Mouse (Mus musculus) kidney, adult 2 months (tissue): ENCODE data around the gene Gm14326. TPM values are rescaled to one million over a fixed set of nuclear protein-coding genes. Genes with fewer than 3 reads are reported as not detected.
"Not testable (repeated sequence)": the region's sequence is repeated elsewhere in the genome, so short reads cannot be mapped to it uniquely, and the experiment has no call there.

Experiments
- DNase-seq: peaks from one replicate; pipeline ENCODE4 v3.0.0; 2021
- H3K27ac ChIP-seq: fragments of 200-500 bp; 2 replicates; pipeline ENCODE4 v1.5.1; 2012; ENCODE audit warnings: low read depth, low read length, control low read depth, inconsistent platforms; ENCODE audit not compliant: insufficient read depth
- H3K27me3 ChIP-seq: fragments of 200-500 bp; replicated peaks from 2 replicates; pipeline ENCODE4 v1.6.1; 2012; ENCODE audit warnings: mild to moderate bottlenecking, moderate library complexity, low read length, inconsistent platforms; ENCODE audit not compliant: control insufficient read depth, insufficient read depth
- H3K36me3 ChIP-seq: fragments of 200-500 bp; 2 replicates; pipeline ENCODE4 v1.6.1; 2012; ENCODE audit warnings: mild to moderate bottlenecking, moderate library complexity, low read length, inconsistent platforms; ENCODE audit not compliant: control insufficient read depth, insufficient read depth
- H3K4me1 ChIP-seq: fragments of 200-500 bp; 2 replicates; pipeline ENCODE4 v1.6.1; 2011; ENCODE audit warnings: low read length; ENCODE audit not compliant: control insufficient read depth, insufficient read depth
- H3K4me3 ChIP-seq: fragments of 200-500 bp; 2 replicates; pipeline ENCODE4 v1.5.1; 2011; ENCODE audit warnings: mild to moderate bottlenecking, low read depth, low read length, control low read depth; ENCODE audit not compliant: insufficient read depth
- WGBS: fragments of 180-500 bp; shearing (Covaris S2); methylation state at CpG from one replicate; pipeline ENCODE4 v1.1.7; 2018; 5-methylcytosine and 5-hydroxymethylcytosine counted together
- polyA plus RNA-seq: library from polyadenylated mRNA; depleted of rRNA; stranded (reverse); fragments of >200 nt; gene quantifications from 2 replicates; pipeline ENCODE4 v1.2.3, GENCODE M21; 2012; rRNA removed

Gm14326 gene
- 2.9 and 3.8 TPM in 2 replicates for polyA plus RNA-seq

DNA sequence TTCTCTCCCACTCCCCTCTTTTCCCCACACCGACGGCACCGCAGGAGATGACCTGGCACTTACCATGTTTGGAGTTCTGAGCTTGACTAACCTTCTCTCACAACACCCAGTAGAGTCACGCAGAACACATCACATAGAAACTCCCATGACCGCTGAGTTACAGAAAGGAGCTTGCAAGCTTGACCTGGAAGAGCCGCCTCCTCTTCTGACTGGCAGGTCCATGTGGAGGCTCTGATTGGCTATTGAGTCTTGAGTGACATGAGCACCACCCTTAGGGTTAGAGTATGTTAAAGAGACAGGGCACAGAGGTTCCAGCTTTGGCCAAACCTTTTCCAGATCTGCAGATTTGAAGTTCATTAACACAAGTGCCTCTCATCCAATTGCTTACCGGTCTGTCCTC, at the start of gene Gm14326:
Gene Gm14326 (minus strand): TSS at position 153 of the 400 bp plus-strand sequence.
- not testable (repeated sequence) for H3K27me3 ChIP-seq, H3K4me1 ChIP-seq, H3K36me3 ChIP-seq, H3K27ac ChIP-seq
- peak within 1 kb of the TSS; percentile 82 for H3K4me3 ChIP-seq
- peak; percentile 96 for DNase-seq
- 0% methylated on average over 7 of the region's 7 CpGs for WGBS

DNA sequence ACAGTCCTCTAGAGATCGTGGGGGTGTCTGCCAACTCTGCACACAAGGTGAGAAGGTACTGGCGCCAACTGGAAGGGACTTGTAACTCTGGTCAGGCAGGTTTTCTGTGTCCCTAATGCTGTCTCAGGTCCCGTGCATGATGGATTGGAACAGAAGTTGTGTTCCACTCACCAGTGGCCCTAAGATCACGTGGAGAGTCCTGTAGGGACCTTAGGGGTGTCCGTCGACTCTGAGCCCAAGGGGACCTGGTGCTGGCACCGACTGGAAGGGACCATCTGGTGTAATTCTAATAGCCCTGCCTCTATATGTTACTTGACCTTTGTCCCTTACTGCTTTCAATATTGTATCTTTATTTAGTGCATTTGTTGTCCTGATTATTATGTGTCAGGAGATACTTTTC, 17.7 kb upstream of the Gm14326 start:
- H3K27ac ChIP-seq, H3K4me1 ChIP-seq, H3K27me3 ChIP-seq, H3K36me3 ChIP-seq, DNase-seq, H3K4me3 ChIP-seq: not testable (repeated sequence)
- WGBS = 73% methylated on average over 7 of the region's 7 CpGs

DNA sequence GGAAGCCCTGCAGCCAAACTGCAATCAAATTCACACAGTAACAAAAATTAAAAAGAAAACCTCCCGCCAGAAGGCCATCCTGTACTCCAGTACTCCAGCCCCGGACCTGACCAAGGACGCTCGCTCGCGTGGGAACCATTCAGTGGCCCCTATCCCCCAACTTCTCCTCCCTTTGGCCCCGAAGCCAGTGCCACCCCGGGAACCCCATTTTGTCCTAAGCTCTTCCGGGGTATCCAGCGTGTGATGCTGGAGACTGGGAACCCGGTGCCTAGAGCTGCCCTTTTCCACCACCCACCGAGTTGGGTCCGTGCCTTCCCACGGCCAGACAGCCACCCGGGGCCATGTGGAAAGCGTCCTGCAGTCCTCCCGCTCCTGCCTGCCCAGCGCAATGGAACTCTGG, 363 bp downstream of the Gm14326 start:
- H3K27ac ChIP-seq, H3K27me3 ChIP-seq, H3K36me3 ChIP-seq, H3K4me1 ChIP-seq: not testable (repeated sequence)
- peak; percentile 32 for DNase-seq
- WGBS = under 1% methylated on average over 18 of the region's 18 CpGs
- peak overlapping the region; percentile 82 for H3K4me3 ChIP-seq

DNA sequence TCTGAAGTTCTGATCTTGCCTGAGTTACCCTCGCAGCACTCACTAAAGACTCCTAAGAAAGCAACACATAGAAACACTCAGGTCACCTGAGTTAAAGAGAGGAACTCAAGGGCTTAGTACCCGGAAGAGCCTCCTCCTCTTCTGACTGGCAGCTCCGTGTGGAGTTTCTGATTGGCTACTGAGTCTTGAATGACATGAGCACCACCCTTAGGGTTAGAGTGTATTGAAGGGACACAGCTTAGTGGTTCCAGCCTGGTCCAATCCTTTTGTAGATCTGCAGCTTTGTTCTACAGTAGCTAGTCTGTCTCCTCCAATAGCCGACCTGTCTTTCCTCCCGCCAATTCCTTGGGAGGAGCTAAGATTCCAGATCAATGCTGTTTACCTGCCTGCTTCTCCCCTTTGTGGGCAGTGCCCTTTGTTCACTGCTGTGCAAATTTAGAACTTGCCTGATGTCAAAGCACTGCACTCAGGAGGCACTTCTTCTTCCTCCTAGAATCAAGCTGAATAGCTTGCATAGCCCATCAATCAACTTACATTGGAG, 31.5 kb downstream of the Gm14326 start, which contains the start of gene Zfp972:
Gene Zfp972 (minus strand): TSS at position 51 of the 541 bp plus-strand sequence.
- not testable (repeated sequence) for DNase-seq, H3K4me1 ChIP-seq, H3K27ac ChIP-seq, H3K36me3 ChIP-seq, H3K27me3 ChIP-seq, H3K4me3 ChIP-seq
- 53% methylated on average over 4 of the region's 5 CpGs for WGBS

DNA sequence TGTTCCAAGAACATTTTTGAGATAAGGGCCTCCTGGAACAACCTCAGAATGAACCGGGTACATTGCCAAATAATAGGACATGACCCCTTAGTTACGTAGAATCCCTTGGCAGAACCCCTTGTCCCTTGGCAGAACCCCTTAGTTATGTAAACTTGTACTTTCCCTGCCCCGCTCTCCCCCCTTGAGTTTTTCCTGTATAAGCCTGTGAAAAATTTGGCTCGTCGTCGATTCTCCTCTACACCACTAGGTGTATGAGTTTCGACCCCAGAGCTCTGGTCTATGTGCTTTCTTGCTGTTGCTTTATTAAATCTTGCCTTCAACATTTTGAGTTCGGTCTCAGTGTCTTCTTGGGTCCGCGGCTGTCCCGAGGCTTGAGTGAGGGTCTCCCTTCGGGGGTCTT, 53.8 kb downstream of the Gm14326 start:
- H3K27me3 ChIP-seq, H3K27ac ChIP-seq, H3K4me1 ChIP-seq, H3K36me3 ChIP-seq, DNase-seq, H3K4me3 ChIP-seq: not testable (repeated sequence)
- WGBS = 75% methylated on average over 5 of the region's 12 CpGs

DNA sequence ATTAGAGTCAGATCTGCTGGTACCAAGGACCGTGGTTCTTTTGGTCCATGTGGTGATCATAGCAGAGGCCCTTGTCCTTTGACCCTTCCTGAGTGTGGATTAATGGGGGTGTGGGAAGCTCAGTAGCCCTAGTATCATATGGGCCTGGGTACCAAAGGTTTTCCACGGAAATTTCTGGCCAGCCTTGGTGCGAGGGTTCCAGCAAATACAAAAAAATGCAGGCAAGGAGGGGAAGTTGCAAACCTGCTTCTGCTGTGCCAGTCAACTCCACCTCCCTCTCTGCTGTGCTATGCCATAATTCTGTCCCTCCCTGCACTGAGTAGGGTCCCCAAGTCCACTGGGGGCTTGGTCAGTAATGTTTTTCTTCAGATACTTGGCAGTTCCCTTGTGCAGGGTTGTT, 58.9 kb downstream of the Gm14326 start:
- H3K4me1 ChIP-seq, DNase-seq, H3K36me3 ChIP-seq, H3K4me3 ChIP-seq, H3K27ac ChIP-seq, H3K27me3 ChIP-seq: not testable (repeated sequence)
- 64% methylated on average over 2 of the region's 3 CpGs for WGBS

DNA sequence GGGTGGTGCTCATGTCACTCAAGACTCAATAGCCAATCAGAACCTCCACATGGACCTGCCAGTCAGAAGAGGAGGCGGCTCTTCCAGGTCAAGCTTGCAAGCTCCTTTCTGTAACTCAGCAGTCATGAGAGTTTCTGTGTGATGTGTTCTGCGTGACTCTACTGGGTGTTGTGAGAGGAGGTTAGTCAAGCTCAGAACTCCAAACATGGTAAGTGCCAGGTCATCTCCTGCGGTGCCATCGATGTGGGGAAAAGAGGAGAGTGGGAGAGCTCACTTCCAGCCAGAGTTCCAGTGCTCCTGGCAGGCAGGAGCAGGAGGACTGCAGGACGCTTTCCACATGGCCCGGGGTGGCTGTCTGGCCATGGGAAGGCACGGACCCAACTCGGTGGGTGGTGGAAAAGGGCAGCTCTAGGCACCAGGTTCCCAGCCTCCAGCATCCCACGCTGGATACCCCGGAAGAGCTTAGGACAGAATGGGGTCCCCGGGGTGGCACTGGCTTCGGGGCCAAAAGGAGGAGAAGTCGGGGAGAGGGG, 60.0 kb downstream of the Gm14326 start, which contains the start of gene Gm14327:
Gene Gm14327 (plus strand): TSS at position 51 of the 533 bp plus-strand sequence.
- 56% methylated on average over 11 of the region's 13 CpGs for WGBS
- not testable (repeated sequence) for H3K27ac ChIP-seq, H3K4me1 ChIP-seq, H3K36me3 ChIP-seq, DNase-seq, H3K27me3 ChIP-seq
- peak within 1 kb of the TSS; percentile 42; the same call in 1 of the 2 replicates for H3K4me3 ChIP-seq

DNA sequence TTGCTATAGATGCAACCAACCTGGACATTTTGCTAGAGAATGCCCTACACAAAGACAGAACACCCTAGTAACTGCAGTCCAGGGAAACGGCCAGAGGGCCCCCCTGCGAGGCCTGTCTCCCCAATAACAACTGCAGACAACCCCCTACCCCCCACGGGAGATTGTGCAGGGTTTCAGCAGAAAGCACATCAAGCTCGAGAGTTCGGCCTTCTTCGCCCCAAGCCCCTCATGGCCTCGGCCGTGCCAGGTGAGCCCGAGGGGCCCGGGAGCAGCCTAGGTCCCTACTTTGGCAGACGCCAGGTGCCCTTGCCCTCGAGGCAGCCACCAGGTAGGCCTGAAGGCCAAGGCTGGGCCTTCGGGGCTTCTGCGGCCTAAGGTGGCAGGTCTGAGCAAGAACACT, 69.4 kb downstream of the Gm14326 start:
- not testable (repeated sequence) for H3K36me3 ChIP-seq, H3K27ac ChIP-seq, DNase-seq, H3K4me3 ChIP-seq, H3K4me1 ChIP-seq, H3K27me3 ChIP-seq
- 90% methylated on average over 14 of the region's 14 CpGs for WGBS

Other genes starting within 250 kb of the Gm14326 start
- gene Gm14322, start 198.0 kb downstream of the Gm14326 start, polyA plus RNA-seq = 1.5 and 1.9 TPM in 2 replicates
- gene Gm14325, start 117.0 kb downstream of the Gm14326 start, polyA plus RNA-seq = 11.7 and 12.6 TPM in 2 replicates
- 0.38 and 0.94 TPM in 2 replicates for gene Gm14327, start 60.2 kb downstream of the Gm14326 start, polyA plus RNA-seq
- gene Zfp972, start 31.7 kb downstream of the Gm14326 start, polyA plus RNA-seq = 0.17 TPM in 1 of 2 replicates, not detected in the other
- gene Zfp971, start 66.0 kb upstream of the Gm14326 start, polyA plus RNA-seq = 1.3 and 1.7 TPM in 2 replicates
- 2.3 and 3.2 TPM in 2 replicates for gene Zfp931, start 121.2 kb upstream of the Gm14326 start, polyA plus RNA-seq
- 0.05 and 0.17 TPM in 2 replicates for gene Phactr3, start 161.7 kb upstream of the Gm14326 start, polyA plus RNA-seq